Mouse (Mus musculus) megakaryocyte, embryonic 14.5 days (primary cell): ENCODE results near the gene Cpeb2. TPM values are rescaled to one million over a fixed set of nuclear protein-coding genes. Genes with fewer than 3 reads are reported as not detected.
A peak's percentile ranks its signal among the peaks of the same experiment; 100 is the strongest.

ENCODE experiments used
- H3K27me3 ChIP-seq: replicated peaks from 2 replicates; pipeline ENCODE3; 2012; ENCODE audit warnings: inconsistent platforms
- H3K36me3 ChIP-seq: replicated peaks from 2 replicates; pipeline ENCODE3; 2012; ENCODE audit warnings: low read length, inconsistent platforms, mixed read lengths
- H3K4me1 ChIP-seq: 2 replicates; pipeline ENCODE4 v1.6.1; 2012; ENCODE audit warnings: inconsistent platforms
- H3K4me3 ChIP-seq: replicated peaks from 2 replicates; pipeline ENCODE3; 2012; ENCODE audit warnings: moderate library complexity, mild to moderate bottlenecking, inconsistent platforms
- H3K9me3 ChIP-seq: 2 replicates; pipeline ENCODE4 v1.6.1; 2012; ENCODE audit warnings: inconsistent platforms
- FLI1 ChIP-seq: IDR thresholded peaks from 2 replicates; pipeline ENCODE4 v1.6.1; 2012; ENCODE audit warnings: low read length, inconsistent platforms, mixed read lengths
- GATA1 ChIP-seq: IDR thresholded peaks from 3 replicates; pipeline ENCODE4 v1.6.1; 2012; ENCODE audit warnings: mixed read lengths, low read length, inconsistent platforms, borderline replicate concordance
- polyA plus RNA-seq: library from polyadenylated mRNA; stranded (reverse); fragments of >175 nt; gene quantifications from 2 replicates; pipeline ENCODE4 v1.2.3, GENCODE M21; 2012; ENCODE audit warnings: low replicate concordance; ENCODE audit not compliant: insufficient read depth

Cpeb2 gene
- polyA plus RNA-seq, 1 experiment: 19.3 TPM

- H3K9me3 ChIP-seq: no peaks in the 10 kb centered on the region
- H3K4me3 ChIP-seq: peak overlapping the region; percentile 83
- H3K4me1 ChIP-seq: peaks cover 32% of the 10 kb centered on the region
- no peak for TF ChIP-seq FLI1
- no peak for TF ChIP-seq GATA1
- H3K27me3 ChIP-seq: no peaks in the 10 kb centered on the region
- peaks cover 57% of the 10 kb centered on the region for H3K36me3 ChIP-seq
Observed at GRCm38 (mm10) chr5:43237238-43237637, 4.3 kb downstream of the Cpeb2 start.

GRCm38 (mm10) chr5:43239141-43239835 lies 6.3 kb downstream of the Cpeb2 start:
- TF ChIP-seq GATA1 (no peak), FLI1 (no peak)
- Histone ChIP-seq H3K36me3 (peaks cover 76% of the 10 kb centered on the region), H3K27me3 (no peaks in the 10 kb centered on the region), H3K4me1 (peaks cover 45% of the 10 kb centered on the region), H3K4me3 (peak overlapping the region; percentile 69), H3K9me3 (no peaks in the 10 kb centered on the region)

- peaks cover 48% of the 10 kb centered on the region for H3K4me1 ChIP-seq
- H3K9me3 ChIP-seq: no peaks in the 10 kb centered on the region
- no peaks in the 10 kb centered on the region for H3K27me3 ChIP-seq
- TF ChIP-seq GATA1 (no peak), FLI1 (no peak)
- peak overlapping the region; percentile 83 for H3K4me3 ChIP-seq
- H3K36me3 ChIP-seq: peaks cover 89% of the 10 kb centered on the region
Observed at GRCm38 (mm10) chr5:43240729-43241128, 7.8 kb downstream of the Cpeb2 start.

GRCm38 (mm10) chr5:43246236-43246635 lies 13.3 kb downstream of the Cpeb2 start:
- peaks cover 39% of the 10 kb centered on the region for H3K4me1 ChIP-seq
- no peaks in the 10 kb centered on the region for H3K27me3 ChIP-seq
- H3K4me3 ChIP-seq: no peak overlapping the region
- H3K9me3 ChIP-seq: no peaks in the 10 kb centered on the region
- TF ChIP-seq FLI1: no peak
- TF ChIP-seq GATA1: no peak
- H3K36me3 ChIP-seq: peaks cover 95% of the 10 kb centered on the region

- no peaks in the 10 kb centered on the region for H3K27me3 ChIP-seq
- H3K4me1 ChIP-seq: peaks cover 38% of the 10 kb centered on the region
- H3K4me3 ChIP-seq: peak overlapping the region; percentile 16
- no peaks in the 10 kb centered on the region for H3K9me3 ChIP-seq
- peaks cover 94% of the 10 kb centered on the region for H3K36me3 ChIP-seq
- TF ChIP-seq FLI1 (no peak), GATA1 (no peak)
Observed at GRCm38 (mm10) chr5:43246954-43247353, 14.0 kb downstream of the Cpeb2 start.

- Histone ChIP-seq H3K27me3 (no peaks in the 10 kb centered on the region), H3K36me3 (peaks cover 94% of the 10 kb centered on the region), H3K4me1 (peaks cover 32% of the 10 kb centered on the region), H3K9me3 (no peaks in the 10 kb centered on the region), H3K4me3 (no peak overlapping the region)
- TF ChIP-seq FLI1: no peak
Observed at GRCm38 (mm10) chr5:43248001-43248430, 15.0 kb downstream of the Cpeb2 start.

- H3K9me3 ChIP-seq: no peaks in the 10 kb centered on the region
- no peak overlapping the region for H3K4me3 ChIP-seq
- H3K27me3 ChIP-seq: no peaks in the 10 kb centered on the region
- H3K36me3 ChIP-seq: peaks cover 73% of the 10 kb centered on the region
- TF ChIP-seq FLI1 (no peak), GATA1 (no peak)
- H3K4me1 ChIP-seq: peaks cover 18% of the 10 kb centered on the region
Observed at GRCm38 (mm10) chr5:43257490-43257889, 24.5 kb downstream of the Cpeb2 start.

GRCm38 (mm10) chr5:43258472-43259142 lies 25.6 kb downstream of the Cpeb2 start:
- Histone ChIP-seq H3K9me3 (no peaks in the 10 kb centered on the region), H3K36me3 (peaks cover 72% of the 10 kb centered on the region), H3K4me3 (no peak overlapping the region), H3K4me1 (peaks cover 17% of the 10 kb centered on the region), H3K27me3 (no peaks in the 10 kb centered on the region)
- TF ChIP-seq FLI1 (no peak), GATA1 (no peak)

- TF ChIP-seq FLI1: no peak
- TF ChIP-seq GATA1: no peak
- H3K9me3 ChIP-seq: no peaks in the 10 kb centered on the region
- peaks cover 20% of the 10 kb centered on the region for H3K4me1 ChIP-seq
- H3K27me3 ChIP-seq: no peaks in the 10 kb centered on the region
- peaks cover 91% of the 10 kb centered on the region for H3K36me3 ChIP-seq
- H3K4me3 ChIP-seq: no peak overlapping the region
Observed at GRCm38 (mm10) chr5:43261814-43262213, 28.8 kb downstream of the Cpeb2 start.

- Histone ChIP-seq H3K9me3 (no peaks in the 10 kb centered on the region), H3K36me3 (peaks cover 90% of the 10 kb centered on the region), H3K27me3 (no peaks in the 10 kb centered on the region), H3K4me3 (no peak overlapping the region), H3K4me1 (peaks cover 11% of the 10 kb centered on the region)
- no peak for TF ChIP-seq FLI1
- TF ChIP-seq GATA1: no peak
Observed at GRCm38 (mm10) chr5:43263951-43264350, 31.0 kb downstream of the Cpeb2 start.
